Mouse (Mus musculus) kidney, adult 18-20 months (tissue): ENCODE results near the gene Cd163l1.
A peak's percentile ranks its signal among the peaks of the same experiment; 100 is the strongest.

Experiments
- DNase-seq: peaks from one replicate; pipeline ENCODE4 v3.0.0; 2021

The Cd163l1 gene

GRCm38 (mm10) chr7:140217967-140218366 lies at the start of gene Cd163l1:
Gene Cd163l1, plus strand, starts transcription at chr7:140218267.
- DNase-seq: no peak

GRCm38 (mm10) chr7:140169386-140169785 lies 48.7 kb upstream of the Cd163l1 start:
- no peak for DNase-seq

DNA sequence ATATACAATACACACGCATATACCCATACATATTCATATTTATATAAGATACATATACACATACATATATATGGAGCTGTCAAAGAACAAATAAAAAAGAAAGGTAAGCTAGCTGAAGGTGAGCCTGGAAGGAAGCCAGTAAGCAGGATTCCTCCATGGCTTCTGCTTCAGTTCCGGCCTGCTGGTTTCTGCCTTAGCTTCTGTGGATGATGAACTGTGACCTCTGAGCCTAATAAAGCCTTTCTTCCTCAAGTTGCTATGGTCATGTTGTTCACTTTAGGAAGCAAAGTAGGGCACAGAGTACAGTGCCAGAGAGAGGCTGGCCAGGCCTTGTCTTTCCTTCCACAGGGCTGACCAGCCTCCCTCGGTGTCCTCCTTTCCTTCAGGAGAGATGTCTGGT lies 47.2 kb upstream of the Cd163l1 start:
- no peak for DNase-seq

DNA sequence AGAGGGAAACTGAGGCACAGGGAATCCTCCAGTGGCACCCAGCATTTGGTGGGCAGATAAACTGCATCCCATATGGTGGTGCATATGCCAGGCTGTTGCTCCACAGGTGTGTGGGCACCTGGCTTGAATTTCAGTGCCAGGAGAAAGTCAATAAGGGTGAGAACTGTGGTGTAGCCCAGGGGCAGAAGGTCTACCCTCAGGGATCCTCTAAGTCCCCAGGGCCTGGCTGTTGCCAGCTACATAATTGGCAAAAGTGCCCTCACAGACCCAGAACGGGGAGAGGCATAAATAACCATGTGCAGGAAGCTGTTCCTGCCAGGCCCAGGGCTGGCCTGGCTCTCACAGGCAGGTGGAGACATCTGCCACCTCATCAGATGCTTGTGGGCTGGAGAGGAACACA lies 45.1 kb upstream of the Cd163l1 start, which contains the start of gene Olfr523:
Olfr523 (plus strand) TSS at position 282 of the 400 bp plus-strand sequence.
- no peak for DNase-seq

- peak; percentile 73 for DNase-seq
Measured at GRCm38 (mm10) chr7:140179176-140179575, 38.9 kb upstream of the Cd163l1 start.

- no peak for DNase-seq
Measured at GRCm38 (mm10) chr7:140180692-140181091, 37.4 kb upstream of the Cd163l1 start.

DNA sequence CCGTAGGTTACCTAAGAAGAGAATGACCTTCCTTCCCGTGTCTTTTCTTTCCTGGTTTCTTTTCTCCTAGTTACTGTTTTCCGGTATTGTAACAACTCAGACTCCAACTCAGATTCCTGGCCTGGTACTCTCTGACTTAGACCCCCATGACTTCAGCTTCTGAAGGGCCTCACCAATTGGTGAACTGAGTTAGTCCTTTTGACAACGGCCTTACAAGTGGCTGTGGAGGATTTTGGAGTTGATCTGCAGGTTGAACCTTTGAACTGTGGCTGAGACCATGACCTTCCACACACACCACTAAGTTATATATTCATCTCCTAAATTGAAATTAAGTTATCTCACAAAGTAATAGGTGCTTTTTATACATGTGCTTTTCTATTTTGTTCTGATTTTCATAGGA lies 33.9 kb upstream of the Cd163l1 start:
- no peak for DNase-seq

GRCm38 (mm10) chr7:140186646-140187620 lies 31.1 kb upstream of the Cd163l1 start:
- DNase-seq: peak; percentile 65

- DNase-seq: no peak
Measured at GRCm38 (mm10) chr7:140187721-140188390, 30.2 kb upstream of the Cd163l1 start.

GRCm38 (mm10) chr7:140188391-140189328 lies 29.4 kb upstream of the Cd163l1 start:
- DNase-seq: no peak

GRCm38 (mm10) chr7:140190435-140190834 lies 27.6 kb upstream of the Cd163l1 start:
- DNase-seq: no peak

- no peak for DNase-seq
Measured at GRCm38 (mm10) chr7:140192445-140192844, 25.6 kb upstream of the Cd163l1 start.

- DNase-seq: no peak
Measured at GRCm38 (mm10) chr7:140192851-140193250, 25.2 kb upstream of the Cd163l1 start.

GRCm38 (mm10) chr7:140194031-140194430 lies 24.0 kb upstream of the Cd163l1 start:
- DNase-seq: no peak

GRCm38 (mm10) chr7:140196002-140196401 lies 22.1 kb upstream of the Cd163l1 start:
- DNase-seq: no peak

- DNase-seq: no peak
Measured at GRCm38 (mm10) chr7:140201090-140201489, 17.0 kb upstream of the Cd163l1 start.

- DNase-seq: no peak
Measured at GRCm38 (mm10) chr7:140205864-140206263, 12.2 kb upstream of the Cd163l1 start, which contains the start of gene Olfr524. Gene Olfr524, minus strand, starts transcription at chr7:140205964.

DNA sequence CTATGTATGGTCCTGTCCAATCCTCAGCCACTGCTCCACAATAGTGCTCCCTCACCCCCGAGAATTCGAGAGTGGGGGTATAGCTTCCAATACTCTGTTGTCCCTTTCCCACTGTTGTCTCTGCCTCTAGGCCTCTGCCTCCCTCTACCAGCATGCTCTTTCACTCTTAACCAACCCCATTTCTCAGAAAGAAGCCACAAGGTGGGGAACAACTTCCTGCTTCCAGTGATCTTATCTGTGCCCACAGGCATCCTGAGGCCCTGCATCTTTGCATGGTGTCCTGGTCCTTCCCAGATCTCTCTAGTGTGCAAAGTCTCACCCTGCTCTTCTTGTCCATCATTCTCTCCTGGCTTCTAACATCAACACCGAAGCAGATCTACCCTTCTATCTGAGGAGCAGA lies 11.2 kb upstream of the Cd163l1 start:
- no peak for DNase-seq

DNA sequence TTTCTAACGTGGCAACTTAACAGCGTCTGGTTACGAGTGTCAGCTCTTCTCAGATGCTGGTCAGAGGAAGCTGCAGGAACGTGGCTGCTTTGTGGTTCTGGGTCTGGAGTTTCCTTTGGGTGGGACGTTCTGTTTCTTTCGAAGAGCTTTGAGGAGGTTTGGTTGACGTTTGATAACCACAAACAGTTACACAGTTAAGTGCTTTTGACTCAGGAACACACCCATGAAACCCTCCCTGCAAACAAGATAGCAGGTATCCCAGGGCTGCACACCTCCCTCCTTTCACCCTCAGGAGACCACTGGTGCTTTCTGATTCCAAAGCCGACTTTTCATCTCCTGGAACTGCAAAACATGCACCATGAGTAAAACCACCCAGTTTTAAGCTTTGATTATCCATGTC lies 9.9 kb upstream of the Cd163l1 start:
- DNase-seq: no peak

GRCm38 (mm10) chr7:140208677-140209076 lies 9.4 kb upstream of the Cd163l1 start:
- peak; percentile 16 for DNase-seq

GRCm38 (mm10) chr7:140213841-140214240 lies 4.2 kb upstream of the Cd163l1 start:
- no peak for DNase-seq

- DNase-seq: no peak
Measured at GRCm38 (mm10) chr7:140219268-140219667, 1.2 kb downstream of the Cd163l1 start.

DNA sequence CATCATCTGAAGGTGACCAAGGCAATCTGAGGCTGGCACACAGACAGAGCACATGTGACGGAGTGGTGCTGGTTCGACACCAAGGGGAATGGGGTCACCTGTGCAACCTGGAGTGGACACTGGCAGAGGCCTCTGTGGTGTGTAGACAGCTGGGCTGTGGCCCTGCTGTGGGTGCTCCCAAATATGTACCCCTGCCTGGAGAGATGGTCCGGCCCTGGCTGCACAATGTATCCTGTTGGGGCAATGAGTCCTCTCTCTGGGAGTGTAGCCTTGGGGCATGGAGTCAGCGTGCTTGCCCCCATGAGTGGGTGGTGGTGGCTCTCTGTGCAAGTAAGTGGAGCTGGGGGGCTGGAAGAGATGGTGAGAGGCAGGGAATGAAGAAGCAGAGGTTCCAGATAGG lies 2.3 kb downstream of the Cd163l1 start:
- no peak for DNase-seq
